Mouse (Mus musculus) megakaryocyte progenitor cell, adult 5-6 weeks (primary cell): ENCODE measurements around the gene Ky. TPM values are rescaled to one million over a fixed set of nuclear protein-coding genes. Genes with fewer than 3 reads are reported as not detected.

Experiments used
- ATAC-seq: replicated peaks from 2 replicates; pipeline ENCODE4 v1.8.0; 2016; ENCODE audit warnings: mild to moderate bottlenecking, moderate TSS enrichment, inconsistent platforms; ENCODE audit not compliant: poor library complexity
- total RNA-seq, 2 experiments: library from RNA; stranded (forward) in 1 of 2; stranded (reverse) in 1 of 2; fragments of 157-497, 149-512 nt in 1 of 2; fragments of 200-1000 nt in 1 of 2; gene quantifications; 2 replicates each; pipeline versions ENCODE4 v1.2.3 to v1.2.4; 2015 to 2017

Gene Ky
- total RNA-seq, 2 experiments from 2014 or later = not detected

DNA sequence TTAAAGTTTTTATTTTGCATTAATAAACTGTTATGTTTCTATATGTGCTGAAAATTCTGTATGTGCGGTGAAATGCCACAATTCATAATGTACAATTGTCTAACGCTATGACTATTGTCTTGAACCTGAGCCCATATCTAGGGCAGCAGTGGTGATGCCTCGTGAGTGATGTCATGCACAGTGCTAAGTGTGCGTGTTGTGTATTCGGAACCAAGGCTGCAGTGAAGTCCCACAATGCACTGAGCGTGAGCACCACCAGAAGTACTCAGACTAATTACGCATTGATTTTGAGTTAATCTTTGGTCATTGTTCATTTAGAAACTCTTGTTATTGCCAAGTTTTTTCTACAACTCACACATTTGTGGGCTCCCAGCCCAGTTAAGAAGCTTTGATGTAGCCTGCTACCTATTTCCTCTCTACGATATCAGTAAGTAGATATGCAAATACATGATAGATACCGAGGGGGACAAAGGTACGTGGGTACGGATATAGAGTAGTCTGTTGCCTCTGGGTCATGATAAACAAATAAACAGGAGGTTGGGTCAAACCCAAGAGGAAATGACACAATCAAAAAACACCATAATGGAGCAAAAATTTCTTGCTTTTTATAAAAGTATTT is 3.4 kb upstream of the Ky start:
- no peak for ATAC-seq

DNA sequence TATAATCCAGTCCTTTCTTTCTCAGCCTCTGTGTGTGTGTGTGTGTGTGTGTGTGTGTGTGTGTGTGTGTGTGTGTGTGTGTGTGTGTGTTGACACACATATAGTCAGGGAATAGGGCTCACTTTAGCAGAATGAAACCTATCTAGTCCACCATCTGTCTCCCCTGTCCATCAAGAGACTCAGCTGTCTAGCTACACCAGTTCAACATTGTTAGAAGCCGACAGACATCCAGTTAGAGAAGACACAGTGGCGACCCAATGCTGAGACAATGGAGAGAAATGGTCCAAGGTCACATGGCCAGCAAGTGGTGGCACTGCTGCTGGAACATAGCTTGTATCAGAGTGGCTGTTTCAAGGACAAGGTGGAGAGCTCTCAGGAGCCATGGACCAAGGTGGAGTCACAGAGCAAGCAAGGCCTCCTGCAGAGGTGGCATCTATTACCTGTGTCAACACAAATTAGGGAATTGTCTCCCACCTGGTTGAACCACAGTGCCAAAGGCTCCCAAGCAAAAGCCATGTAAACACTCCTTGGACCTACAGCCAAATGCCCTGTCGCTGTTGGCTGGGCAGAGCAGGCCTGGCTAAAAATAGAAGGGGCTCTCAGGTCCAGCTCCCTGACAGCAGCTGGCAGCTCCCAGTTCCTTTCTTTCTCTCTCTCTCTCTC is 703 bp upstream of the Ky start:
- no peak for ATAC-seq

DNA sequence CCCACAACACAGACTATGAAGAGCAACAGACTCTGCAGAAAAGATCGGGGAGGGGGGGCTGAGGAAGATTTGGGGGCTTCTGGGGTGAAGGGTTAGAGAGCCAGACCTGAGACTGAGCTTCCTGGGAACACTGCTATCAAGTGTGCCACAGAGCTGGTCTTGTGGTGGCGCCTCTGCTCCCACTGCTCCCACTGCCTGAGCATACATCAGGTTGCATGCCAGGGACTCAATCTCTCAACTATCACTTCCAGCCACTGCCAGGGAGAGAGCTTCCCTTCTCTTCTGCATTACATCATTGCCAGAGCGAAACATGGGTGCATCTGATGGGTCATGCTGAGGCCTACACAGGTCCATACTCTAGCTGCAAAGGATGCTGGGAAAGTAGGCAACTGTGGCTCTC is 2.8 kb downstream of the Ky start:
- ATAC-seq = no peak

DNA sequence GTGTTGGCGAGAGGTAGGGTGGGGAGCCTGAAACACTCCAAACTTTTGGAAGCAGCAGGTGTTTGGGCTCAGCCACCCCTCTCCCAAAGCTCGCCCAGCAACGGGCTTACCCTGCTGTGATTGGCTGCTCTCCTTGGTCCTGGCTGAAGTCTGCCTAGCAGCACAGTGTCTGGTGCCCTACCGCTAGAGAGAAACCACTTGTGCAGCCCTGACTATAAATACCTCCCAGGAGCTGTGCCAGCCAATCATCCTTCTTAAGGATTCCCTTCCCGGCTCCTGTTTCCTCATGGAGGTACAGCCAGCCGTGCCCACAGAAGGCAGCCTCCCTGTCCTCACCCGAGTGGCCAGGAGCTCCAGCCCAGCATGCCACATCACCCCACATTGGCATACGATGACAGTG is 5.9 kb downstream of the Ky start:
- ATAC-seq = no peak

DNA sequence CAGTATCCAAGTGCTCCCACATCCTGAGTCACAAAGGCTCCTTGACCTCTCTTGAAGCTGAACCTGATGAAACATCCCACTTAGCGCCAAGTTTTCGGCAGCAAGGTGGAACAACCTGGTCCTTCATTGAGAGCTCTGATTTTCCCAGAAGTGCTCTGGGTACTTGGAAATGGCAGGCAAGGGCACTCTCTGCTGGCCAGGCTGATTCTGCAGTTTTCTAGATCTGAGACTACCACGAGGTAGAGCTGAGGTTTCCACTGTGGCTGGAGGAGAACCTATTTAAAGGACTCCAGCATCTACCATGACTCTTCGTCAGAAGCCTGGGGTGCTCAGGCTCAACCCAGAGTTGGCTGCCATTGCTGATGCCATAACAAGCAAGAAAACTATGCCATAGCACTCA is 8.0 kb downstream of the Ky start:
- no peak for ATAC-seq

DNA sequence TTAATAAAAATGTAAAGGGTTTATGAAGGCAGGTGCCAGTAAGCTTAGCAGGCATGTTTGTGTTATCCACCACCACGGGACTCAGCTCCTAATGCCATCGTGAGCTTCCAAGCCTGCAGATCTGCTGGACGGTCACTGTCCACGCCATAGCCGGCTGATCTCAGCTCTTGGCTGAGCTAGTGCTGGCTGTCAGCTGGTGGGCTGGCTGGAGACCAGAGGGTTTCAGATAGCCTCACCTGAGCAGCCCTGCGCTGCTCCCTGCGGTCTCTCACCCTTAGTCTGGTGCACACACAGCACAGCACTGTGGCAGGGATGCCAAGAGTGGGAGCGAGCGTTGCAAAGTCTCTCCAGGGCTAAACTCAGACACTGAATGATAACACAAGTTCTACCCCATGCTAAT is 12.9 kb downstream of the Ky start:
- no peak for ATAC-seq

DNA sequence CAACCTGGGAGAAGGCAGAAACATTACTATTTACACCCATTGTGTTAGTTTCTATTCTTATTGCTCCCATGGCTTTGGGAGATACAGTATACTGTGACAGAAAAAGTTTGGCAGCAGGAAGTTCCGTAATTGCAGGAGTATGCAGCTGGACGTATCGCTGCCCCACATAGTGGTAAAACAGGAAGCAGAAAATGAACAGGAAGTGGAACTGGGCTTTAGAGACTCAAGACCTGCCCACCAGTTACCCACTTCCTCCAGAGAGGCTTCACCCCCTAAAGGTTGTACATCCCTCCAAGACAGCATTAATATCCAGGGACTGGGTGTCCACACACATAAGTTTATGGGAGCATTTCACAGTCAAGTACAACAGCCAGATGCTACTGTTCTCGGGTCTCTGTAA is 15.8 kb downstream of the Ky start:
- ATAC-seq = peak; percentile 97

DNA sequence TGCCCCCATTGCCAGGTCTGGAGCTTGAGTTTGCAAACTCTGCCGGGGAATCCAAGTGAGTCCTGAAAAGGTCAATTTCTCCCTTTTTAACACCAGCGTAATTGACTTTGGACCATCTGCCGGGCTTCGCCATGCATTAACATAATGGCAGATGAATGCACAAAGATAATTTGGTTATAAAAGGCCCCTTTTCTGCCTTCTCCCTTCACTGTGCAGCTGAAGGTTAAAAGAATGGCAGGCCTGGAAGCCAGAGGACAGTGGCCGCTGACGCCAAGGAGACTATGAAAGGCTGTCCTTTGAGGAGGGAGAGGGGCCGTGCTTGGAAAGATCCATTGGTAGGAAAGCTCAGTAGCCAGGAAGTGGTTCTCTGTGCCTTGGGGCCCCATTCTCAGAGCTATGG is 22.6 kb downstream of the Ky start:
- no peak for ATAC-seq

DNA sequence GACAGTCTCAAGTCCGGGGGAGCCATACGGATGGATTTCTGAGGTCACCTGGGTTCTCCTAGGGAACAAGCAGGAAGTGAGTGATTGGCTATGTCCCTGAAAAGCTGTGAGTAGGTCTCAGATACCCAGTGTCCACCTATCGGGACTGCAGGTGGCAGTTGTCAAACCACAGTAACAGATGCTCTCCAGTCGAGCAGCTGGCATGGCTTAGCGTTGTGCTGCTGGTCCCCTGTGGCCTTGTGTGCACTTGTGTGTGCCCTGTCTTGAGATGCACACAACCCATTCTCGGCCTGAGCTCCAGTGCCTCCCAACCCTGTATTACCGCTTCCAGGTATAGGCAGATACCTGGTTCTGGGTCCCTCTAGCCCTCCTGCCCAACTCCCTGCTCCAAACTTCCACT is 23.0 kb downstream of the Ky start:
- ATAC-seq = no peak

DNA sequence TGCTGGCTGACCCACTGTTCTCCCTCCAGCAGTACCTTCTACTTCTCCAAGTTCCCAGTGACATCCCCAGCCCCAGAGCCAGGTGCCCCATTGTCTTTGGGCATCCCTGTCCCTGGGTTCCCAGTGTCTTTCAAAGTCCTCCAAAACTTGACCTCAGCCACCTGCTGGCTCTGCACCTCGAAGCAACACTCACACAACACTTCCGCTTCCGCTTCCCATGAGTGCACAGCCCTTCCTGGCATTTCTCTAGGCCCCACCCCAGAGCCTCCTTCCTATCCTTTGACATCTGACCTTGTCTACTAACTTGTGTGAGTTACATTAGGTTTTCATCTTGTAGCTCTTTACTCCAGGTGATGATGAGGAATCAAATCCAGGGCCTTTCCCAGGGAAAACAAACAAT is 23.5 kb downstream of the Ky start:
- ATAC-seq = no peak

DNA sequence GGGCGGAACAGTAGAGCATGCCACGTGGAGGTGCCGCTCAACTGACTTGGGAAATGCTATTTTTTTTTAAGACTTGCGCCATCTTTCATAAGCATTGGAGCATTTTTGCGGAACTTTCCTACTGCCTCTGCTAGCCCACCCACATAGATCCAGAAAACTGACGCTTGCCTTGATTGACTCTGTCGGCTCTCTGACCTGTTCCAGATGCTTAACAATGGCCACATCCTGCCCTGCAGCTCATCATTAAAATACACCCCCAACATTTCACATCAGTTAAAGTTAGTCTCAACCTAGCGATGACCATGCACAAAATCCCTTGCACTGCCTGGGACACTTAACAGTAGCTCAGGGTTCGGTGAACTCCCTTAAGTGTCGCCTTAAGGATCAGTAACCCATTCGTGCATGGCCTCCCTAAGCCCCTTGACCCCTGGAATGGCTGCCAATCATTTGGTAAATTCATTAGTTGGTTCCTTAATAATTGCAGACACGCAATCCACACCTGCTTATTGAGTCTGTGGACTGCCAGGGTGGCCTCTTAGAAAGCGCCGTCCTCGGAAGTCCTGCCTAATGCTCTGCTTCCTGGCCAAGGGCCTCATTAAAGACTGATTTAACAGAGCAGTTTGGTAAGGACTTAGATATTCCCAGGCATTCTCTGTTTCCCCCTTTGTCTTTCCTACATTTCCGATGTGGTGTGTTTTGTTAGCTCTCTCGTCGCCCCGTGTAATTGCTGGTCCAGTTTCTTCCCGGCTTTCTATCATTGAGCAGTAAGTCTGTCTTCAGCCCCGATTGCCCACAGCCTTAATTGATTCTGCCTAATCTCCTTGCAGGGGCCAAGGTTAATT is 25.7 kb downstream of the Ky start:
- no peak for ATAC-seq

DNA sequence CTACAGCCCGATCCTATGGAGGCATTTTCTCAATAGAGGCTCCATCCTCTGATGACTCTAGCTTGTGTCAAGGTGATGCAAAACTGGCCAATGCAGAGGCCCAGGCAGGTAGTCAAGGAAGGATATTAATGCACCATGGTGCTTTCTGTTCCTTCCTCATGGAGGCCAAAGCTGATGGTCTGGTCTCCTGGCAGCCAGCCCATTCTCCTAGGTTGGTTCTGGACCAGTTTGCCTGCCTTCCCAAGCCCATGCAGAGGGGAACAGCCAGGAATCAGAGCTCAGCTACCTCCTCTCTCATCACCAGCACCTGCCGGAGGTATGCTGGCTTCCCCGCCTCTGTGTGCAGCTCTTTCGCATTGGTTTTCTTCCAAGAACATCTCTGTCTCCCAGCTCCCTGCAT is 31.4 kb downstream of the Ky start:
- no peak for ATAC-seq

DNA sequence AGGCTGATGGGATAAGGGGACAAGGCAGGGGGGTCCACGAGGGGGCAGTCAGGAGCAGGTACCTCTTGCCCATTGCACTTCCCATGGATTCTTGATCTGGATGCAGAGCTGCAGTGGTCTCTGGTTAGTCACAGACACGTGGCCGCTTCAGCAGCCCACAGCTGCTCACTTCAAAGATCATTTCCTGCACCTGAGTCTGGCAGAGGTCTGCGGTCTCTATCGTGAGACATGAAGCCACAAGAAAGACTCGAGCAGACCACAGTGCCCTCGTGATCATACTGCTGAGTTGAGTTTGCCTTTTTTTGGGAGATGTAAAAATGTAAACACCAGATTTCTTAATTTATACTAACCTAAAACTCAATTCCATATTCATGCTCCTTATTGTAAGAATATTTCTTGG is 34.1 kb downstream of the Ky start:
- peak; percentile 67 for ATAC-seq

DNA sequence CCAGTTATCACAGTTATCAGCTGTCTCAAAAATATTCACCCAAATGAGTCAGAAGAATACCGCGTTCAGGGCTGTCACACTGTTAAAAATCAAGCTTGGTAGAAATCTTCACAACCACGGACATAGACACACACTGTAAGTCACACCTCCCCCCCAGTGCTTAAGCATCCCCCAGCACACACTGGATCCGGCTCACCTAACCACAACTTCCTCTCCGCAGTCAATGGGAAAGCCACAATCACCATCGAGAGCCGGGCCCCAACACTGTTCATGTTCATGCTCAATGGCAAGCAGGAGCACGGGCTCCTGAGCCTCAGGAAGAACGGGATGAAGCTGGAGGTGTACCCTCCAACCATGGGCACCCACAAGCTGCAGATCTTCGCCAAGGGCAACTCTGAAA is 36.1 kb downstream of the Ky start:
- ATAC-seq = peak; percentile 57

DNA sequence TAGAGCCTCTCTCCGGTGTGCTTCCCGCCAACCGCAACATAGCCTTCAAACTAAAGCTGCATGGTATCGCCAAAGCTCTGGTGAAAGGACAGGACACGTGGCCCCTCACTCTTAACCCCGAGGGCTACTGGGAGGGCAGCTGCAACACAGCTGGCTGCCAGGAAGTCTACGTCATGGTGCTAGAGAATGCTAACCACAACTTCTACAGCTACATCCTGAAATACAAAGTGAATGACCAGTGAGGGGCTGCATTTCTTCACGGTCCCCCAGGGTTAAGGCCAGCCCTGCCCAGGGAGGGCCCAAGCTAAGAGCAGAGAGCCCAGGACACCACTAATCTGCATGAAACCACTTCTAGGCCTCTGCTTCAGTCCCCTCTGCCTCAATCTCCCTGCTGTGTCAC is 37.0 kb downstream of the Ky start:
- ATAC-seq = peak; percentile 27

DNA sequence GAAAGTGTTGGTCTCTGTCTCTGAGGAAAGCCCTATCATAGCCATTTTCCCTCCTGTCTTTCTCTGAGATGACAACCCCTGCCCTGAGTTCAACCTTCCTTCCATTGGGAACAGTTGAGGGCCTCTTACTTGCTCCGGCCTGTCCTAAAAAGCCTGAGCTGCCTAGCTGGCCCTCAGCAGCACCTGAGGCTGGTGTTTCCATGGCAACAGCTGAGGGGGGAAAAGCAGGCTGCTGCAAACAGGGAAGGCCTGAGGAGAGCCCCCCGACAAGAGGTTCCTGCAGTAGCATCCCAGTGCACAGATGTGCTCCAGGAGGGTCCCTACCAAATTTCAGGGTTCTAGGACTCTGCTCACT is 38.2 kb downstream of the Ky start:
- no peak for ATAC-seq

DNA sequence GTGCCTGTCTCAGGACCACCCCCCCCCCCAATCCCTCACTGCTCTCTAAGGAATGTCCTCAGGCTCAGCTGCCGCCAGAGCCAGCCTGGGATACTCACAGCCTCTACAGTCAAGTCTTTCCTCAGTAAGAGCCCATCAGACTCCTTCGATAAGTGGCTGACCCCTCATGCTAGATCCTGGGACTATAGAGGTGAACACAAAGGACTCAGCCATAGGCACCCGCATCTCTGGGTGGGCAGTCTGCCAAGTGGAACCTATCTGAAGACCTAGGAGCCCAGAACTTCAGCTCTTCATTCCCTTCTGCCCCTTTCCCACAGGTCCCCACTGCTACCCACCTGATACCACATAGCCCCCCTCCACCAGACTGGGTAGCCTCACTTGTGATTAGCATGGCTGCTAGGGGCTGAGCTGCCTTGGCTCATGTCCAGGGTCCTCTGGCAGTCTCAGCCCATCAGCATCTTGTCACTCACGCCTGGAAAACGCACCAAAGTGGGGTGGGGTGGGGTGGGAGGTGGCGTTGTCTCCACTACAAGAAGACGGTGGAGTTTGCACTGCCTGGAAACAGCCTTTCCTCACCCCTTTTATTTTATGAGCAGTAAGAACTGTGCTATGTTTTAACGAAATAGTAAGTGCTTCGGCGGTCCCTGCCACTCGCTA is 38.7 kb downstream of the Ky start:
- ATAC-seq = no peak

DNA sequence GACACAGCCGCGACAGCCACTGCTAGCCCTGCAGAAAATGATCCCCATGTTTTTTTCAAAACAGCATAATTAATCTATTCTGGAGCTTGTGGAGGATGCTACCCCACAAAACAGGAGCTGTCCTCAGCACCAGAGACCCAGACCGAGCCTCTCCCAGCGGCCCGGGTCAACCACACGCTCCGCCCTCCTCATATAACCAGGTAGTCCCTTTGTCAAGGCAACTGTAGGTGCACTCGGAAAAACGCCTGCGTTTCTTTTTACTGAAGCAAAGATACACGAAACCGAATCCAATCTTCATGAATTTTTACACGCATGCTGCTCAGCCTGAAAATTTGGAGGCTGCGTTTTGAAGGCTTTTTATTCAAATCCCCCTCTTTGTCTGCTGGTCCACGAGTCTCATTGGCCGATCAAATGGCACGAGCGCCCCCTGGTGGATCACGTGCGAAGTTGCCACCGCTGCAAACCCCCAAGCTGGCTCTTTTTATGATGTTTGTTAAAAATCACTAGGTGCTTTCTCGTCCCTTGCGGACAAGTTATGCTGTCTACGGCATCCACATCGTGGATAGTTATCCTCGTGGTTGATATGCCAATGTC is 39.3 kb downstream of the Ky start:
- ATAC-seq = peak; percentile 73

DNA sequence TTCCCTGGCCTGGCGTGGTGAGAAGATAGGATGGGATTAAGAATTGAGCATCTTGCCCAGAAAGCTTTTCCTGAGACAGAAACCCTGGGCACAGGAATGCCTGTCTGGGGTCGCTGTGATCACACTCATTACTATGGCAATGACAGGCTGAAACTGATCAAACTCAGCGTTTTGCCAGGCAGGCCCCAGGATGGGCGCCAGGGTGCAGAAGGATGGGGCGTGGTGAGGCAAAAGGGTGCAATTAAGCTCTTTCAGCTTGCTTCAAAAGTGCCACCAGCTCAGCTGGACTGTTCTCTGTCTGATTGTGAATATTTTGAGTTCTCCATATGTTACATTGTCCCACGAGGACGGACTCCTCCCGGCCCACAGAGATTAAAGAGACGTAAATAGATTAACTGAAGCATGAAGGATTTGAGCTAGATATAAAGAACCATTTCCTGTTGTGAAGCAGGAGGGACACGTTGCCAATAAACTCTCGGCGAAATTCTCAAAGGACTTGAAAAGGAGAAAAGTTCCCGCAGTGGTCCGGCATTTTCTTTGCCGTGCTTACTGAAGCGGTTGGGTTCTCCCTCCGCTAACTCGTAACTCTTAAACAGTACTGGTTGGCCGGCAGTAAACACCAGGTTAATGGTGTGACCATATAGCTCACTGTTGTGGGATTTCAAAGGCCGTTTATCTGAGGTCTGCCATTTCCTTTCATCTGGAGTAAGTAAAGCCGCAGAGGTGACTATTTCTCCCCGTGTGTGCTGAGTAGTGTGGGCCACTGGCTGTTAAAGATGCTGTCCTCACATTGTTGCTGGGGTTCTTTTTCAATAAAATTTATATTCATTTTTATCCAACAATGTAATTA is 40.1 kb downstream of the Ky start:
- no peak for ATAC-seq

DNA sequence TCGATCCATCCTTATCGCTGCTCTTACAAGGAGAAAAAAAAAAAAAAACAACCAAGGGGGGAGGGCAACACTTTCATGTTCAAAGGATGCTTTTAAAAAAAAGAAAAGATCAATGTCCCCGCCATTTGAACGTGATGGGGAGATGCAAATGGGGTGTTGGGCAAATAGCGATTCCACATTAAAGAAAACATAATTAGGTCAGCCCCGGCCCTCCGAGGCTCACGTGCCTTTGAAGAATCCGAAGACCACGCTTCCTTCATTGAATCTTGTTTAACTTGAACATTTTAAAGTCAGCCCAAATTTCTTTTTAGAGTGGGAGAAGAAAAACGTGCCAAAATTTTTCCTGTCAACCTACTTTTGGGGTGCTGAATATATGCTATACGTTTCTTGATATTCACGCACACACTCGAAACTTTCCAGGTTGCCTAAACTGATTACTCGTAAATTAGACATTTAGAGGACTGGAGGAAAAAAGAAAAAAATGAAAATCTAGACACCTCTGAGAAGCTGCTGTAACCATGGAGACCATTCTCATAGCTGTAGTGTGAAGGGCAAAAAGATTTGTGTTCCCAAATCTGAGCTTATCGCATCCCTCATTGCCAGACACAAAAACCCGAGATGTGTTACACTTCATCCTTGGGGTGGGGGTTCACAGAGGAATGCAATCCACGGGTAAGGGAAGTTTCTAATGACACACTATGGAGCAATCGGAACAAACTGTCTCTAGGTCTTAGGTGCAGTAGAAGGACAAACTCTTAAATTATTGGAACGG is 40.9 kb downstream of the Ky start:
- ATAC-seq = no peak
